Mouse (Mus musculus) 3T3-L1 (cell line): ENCODE data around the gene Ube2m.

ENCODE experiments used
- DNase-seq: peaks from one replicate; pipeline ENCODE4 v3.0.0-alpha.2; 2015; ENCODE audit warnings: low read depth, low spot score

Gene Ube2m

DNA sequence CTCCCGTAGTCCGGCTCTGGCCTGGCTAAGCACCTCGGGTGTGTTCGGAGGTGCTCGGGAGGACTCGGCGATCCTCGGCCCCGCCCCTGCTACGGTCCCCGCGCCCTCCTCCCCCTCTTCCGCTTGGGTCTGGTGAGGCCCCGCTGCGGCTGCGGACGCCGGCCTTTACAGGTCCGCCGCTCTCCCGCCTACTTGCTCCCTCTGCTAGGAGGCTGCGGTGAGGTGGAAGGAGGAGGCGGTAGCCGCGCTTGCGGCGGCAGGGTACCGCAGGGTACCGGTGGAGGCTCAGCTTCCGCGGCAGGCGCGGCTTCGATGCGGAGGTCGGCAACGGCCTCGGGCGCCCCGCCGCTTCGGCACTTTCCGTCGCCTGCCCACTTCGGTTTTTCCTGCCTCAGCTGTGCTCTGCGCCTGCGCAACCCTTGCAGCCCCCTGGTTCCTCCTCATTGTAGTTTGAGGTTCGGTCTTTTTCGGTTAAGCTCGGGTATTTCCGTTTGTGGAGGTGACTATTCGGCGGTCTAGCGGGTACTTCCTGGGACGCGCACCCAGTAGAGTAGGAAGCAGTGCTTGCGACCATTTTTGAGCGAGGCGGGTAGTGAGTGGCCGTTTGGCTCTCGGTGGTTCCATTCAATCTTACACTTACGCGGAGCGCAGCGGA, at the start of gene Ube2m:
Ube2m (minus strand) TSS at position 375 of the 655 bp plus-strand sequence.
- peak; percentile 90 for DNase-seq

GRCm38 (mm10) chr7:13072293-13072692, 34.2 kb upstream of the Ube2m start:
- DNase-seq: peak; percentile 47

DNA sequence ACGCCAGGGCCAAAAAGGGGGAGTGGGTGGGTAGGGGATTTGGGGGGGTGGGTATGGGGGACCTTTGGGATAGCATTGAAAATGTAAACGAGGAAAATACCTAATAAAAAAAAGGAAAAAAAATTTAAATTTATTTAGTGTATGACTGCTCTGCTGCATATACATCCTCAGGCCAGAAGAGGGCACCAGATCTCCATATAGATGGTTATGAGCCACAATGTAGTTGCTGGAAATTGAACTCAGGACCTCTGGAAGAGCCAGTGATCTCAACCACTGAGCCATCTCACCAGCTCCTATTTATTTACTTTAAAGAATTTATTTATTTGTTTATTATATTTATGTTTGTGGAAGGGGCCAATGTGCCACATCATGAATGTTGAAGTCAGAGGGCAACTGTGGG, 25.3 kb upstream of the Ube2m start:
- DNase-seq: peak; percentile 55

DNA sequence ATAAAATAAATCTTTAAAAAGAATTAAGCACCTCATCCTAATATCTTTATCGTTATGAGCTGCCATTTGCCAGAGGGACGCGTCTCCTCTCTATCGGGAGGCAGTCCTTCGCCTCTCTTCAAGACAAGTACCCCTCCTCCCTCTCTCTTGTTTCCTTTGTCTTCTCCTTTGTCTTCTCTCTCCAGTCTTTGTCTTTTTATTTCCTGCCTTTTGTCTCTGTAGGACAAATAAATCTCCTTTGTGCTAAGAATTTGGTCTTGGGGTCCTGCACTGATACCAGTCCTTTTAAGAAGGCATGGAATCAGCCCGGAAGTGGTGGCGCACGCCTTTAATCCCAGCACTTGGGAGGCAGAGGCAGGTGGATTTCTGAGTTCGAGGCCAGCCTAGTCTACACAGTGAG, 21.5 kb upstream of the Ube2m start:
- DNase-seq: no peak

- DNase-seq: no peak
These were observed 19.0 kb upstream of the Ube2m start for GRCm38 (mm10) chr7:13056913-13057700.

- peak; percentile 92 for DNase-seq
These were observed 16.4 kb upstream of the Ube2m start, which contains the start of gene Mzf1 for GRCm38 (mm10) chr7:13054287-13055010. Mzf1 (minus strand) TSS chr7:13054764.

DNA sequence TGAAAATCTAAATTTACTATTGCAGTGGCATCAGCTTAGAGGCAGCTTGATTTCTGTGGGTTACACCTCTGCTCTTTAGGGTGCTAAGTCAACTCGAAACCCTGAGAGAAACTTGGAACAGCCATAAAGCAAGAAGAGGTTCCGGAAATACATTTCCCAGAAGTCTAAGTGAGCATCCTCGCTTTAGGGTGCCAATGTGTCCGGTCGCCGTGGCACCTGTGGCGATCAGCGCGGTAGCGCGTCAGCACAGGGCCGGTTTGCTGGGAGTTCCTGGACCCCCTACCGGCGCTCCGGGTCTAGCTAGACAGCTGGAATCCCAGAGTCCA, 15.8 kb upstream of the Ube2m start:
- DNase-seq: no peak

DNA sequence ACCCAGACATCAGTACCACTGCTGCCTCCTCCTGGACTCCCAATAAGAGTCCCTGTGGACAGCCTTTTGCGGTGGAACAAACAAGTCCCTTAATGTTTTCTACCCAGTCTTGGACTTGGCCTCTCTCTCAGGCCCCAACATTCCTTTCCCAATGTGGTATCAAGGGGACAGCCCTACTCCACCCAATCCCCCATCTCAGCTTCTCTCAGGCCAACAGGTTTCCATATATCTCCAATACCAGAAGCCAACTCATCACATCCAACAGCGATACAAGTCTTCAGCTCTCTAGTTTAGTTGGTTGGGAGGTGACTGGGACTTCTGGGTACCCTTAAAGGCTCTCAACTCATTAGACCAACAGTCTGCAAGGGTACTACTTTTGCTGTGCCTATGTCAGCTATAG, 15.4 kb upstream of the Ube2m start:
- DNase-seq: no peak

DNA sequence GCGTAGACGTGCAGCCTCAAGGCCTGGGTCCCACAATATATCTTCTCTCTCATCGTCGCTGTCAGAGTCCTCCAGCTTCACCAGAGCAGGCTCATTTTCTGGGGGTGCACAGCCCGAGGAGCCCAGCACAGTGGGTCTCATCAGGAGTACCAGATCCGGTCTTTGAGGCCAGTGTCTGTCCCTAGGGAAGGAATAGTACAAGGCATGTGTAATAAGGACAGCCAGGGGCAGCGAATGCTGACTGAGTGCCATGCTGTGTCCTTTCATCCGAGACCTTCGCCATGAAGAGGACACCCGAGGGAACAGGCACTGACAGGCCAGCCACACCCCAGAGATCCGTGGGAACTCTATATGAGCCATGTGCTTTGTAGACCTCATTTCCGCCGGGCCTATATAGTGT, 14.9 kb upstream of the Ube2m start:
- no peak for DNase-seq

GRCm38 (mm10) chr7:13046084-13046483, 8.0 kb upstream of the Ube2m start:
- DNase-seq: peak; percentile 81

DNA sequence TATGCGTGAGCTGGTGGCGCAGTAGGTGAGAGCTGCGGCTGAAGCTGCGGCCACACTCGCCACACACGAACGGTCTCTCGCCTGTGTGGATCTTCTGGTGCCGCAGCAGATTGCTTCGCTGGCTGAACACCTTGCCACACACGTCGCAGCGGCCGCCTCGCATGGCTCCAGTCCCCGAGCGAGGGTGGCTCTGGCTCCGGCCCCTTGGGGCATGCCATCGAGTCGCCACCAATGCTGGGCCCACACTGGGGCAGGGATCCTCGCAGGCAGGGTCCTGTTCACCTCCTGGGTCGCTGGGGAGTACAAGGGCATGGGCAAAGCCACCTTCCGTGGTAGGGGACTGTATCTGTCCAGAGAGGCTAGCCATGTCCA, 6.2 kb upstream of the Ube2m start:
- DNase-seq: no peak

DNA sequence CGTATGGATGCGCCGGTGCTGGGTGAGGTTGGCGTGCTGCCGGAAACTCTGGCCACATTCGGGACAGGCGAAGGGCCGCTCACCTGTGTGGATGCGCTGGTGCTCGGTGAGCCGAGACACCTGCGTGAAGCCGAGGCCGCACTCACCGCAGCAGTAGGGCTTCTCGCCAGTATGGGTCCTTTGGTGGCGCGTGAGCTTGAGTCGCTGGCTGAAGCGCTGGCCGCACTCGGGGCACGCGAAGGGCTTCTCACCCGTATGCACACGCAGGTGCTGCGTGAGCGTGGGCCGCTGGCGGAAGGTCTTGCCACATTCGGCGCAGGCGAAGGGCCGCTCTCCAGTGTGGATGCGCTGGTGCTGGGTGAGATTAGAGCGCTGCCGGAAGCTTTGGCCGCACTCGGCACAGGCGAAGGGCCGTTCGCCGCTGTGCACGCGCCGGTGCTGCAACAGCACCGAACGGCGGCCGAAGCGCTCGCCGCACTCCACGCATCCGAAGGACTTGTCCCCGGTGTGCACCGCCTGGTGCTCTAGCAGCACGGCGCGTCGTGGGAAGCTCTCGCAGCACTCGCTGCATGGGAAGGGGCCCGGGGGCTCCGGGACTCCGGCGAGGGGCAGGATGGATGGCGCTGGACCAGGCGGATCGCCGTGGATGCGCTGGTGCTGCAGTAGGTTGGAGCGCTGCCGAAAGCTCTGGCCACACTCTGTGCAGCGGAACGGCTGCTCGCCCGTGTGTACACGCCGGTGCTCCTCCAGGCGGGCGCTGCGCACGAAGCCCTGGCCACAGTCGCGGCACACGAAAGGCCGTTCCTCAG, 5.6 kb upstream of the Ube2m start:
- DNase-seq: no peak

GRCm38 (mm10) chr7:13043120-13043444, 5.0 kb upstream of the Ube2m start:
- DNase-seq: no peak

GRCm38 (mm10) chr7:13042511-13042910, 4.4 kb upstream of the Ube2m start:
- no peak for DNase-seq

- DNase-seq: peak; percentile 28
These were observed 3.2 kb upstream of the Ube2m start for GRCm38 (mm10) chr7:13041256-13041655.

DNA sequence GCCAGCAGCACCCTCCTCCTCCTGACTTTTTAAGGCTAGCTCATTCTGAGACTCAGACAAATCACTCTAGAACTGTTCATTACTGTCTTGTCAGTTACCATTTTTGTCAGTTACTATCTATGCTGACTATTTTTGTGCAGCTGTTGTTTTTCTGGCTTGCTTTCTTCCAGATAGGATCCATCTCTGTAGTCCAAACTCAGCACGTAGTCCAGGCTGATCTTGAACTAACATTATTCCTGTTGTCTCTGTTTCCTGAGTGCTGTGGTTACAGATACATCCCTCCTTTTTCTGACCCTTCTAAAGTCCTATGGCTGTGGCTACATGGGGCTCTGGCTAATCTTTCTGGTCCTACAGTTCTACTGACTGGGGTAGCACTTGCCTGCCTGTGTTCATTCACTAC, 1.1 kb upstream of the Ube2m start:
- DNase-seq: no peak

- DNase-seq: peak; percentile 59
These were observed 620 bp upstream of the Ube2m start for GRCm38 (mm10) chr7:13038621-13039169.

DNA sequence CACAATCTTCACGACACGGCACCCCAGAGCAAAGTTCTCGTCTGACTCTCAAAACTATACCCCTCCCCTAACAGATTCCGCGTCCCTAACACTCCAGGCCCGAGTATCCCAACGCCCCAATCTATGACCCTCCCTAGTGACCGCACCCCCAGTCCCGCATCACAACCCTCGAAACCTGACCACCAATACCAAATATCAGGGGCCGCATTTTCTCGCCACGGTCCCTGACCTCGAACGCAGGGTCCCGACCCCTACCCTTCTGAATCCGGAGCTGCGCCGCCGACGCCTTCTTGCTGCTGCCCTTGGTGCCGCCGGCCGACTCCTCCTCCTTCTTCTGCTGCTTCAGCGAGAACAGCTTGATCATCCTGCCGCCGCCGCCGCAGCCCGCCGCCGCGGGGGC, 709 bp downstream of the Ube2m start:
- peak; percentile 35 for DNase-seq

GRCm38 (mm10) chr7:13036806-13037205, 1.3 kb downstream of the Ube2m start:
- no peak for DNase-seq

DNA sequence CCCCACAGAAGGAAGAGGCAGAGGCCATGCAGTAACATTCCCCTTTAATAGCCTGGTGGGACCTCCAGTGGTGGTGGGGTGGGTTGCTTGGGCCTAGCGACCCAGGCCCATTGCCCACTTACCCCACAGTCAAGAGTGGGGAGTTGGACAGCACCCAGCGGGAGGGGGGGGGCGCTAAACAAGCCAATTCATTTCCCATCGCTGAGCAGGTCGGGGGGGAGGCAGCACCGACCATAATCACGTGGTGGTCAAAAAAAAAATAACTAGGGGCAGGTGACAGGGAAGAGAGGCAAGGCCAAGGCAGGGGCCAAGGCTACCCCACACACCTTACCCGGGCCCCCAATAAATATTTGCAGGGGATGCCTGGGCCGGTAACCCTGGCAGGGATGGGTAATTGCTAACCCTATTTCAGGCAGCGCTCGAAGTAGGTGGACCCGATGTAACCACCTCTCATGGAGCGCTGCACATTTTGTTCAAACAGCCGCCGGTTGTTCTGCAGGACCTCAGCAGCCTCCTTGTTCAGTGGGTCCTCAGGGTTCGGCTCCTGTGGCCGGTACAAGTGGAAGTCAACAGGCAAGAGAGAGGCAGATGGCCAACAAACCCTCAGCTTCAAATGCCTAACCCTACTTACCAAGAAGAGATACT, 2.7 kb downstream of the Ube2m start:
- no peak for DNase-seq
